Mouse (Mus musculus): ENCODE measurements around the gene Neil3.

- no peak for TF ChIP-seq CTCF (IDR thresholded peaks at IDR 0.05; ENCODE audit: control insufficient read depth, insufficient read depth, insufficient replicate concordance, low read depth, low read length)
- no peak for TF ChIP-seq POLR2A (IDR thresholded peaks at IDR 0.05; ENCODE audit: control insufficient read depth, low read depth, low read length)
These were observed 22.6 kb upstream of the Neil3 start for GRCm38 (mm10) chr8:53661436-53661835.

Measured in testis, adult 2 months (tissue).